Mouse (Mus musculus) induced T-regulatory cell, adult 2 months (primary cell): ENCODE data around the gene 1110065P20Rik.

Experiments used
- DNase-seq: peaks from one replicate; pipeline ENCODE4 v3.0.0-alpha.2; 2012; ENCODE audit warnings: low read depth

1110065P20Rik gene

GRCm38 (mm10) chr4:124850933-124851658, at the start of gene 1110065P20Rik:
1110065P20Rik (minus strand) TSS chr4:124851196.
- peak; percentile 87 for DNase-seq

- no peak for DNase-seq
Measured at GRCm38 (mm10) chr4:124899906-124900305, 48.9 kb upstream of the 1110065P20Rik start.

DNA sequence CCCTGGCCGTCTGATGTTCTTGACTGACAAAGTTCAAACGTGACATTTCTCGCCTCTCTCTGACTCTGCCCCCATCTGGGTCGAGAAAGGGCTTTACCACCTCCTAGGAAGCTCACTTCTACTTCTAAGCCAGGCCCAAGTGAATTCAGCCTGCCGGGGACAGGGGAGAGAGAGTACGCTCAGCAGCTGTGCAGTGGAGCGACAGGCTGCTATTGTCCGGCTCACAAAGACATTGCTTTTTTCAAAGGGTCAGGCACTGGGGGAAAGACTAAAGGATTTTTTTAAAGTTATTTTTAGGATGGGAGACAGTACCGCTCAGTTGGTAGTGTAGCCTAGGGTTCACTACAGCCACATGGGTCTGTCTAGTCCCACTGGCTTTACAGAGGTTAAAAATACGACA, 47.4 kb upstream of the 1110065P20Rik start:
- DNase-seq: no peak

DNA sequence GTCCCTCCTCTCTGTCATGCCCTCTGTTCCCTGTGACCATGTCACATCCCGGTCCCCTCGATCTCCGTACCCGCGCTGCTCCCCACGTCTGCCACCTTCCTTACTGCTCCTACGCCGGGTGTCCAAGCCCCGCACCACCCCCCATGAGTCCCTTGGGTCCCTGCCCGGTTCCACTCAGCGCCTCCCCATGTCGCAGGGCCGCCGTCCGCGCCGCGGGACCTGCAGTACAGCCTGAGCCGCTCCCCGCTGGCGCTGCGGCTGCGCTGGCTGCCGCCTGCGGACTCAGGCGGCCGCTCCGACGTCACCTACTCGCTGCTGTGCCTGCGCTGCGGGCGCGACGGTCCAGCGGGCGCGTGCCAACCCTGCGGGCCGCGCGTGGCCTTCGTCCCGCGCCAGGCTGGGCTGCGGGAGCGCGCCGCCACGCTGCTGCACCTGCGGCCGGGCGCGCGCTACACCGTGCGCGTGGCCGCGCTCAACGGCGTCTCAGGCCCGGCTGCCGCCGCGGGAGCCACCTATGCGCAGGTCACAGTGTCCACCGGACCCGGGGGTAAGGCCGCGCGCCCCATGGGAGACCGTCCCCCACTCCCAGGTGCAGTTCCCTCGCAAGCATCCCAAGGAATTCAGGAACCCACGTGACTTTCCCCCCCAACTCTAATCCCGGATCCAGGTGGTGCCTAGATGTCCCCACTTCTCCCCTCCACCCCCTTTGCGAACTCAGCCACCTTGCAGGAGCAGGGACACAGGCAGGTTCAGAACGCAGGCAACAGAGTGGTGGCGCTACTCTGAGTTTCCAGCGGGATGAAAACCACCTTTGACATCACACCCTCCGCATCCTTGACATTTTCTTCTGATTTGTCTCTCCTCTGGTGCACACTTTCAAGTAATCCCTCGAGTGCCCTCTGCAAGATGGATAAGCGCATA, 43.8 kb upstream of the 1110065P20Rik start:
- DNase-seq: no peak

GRCm38 (mm10) chr4:124893769-124894168, 42.8 kb upstream of the 1110065P20Rik start:
- no peak for DNase-seq

- DNase-seq: no peak
Measured at GRCm38 (mm10) chr4:124890831-124891230, 39.8 kb upstream of the 1110065P20Rik start.

DNA sequence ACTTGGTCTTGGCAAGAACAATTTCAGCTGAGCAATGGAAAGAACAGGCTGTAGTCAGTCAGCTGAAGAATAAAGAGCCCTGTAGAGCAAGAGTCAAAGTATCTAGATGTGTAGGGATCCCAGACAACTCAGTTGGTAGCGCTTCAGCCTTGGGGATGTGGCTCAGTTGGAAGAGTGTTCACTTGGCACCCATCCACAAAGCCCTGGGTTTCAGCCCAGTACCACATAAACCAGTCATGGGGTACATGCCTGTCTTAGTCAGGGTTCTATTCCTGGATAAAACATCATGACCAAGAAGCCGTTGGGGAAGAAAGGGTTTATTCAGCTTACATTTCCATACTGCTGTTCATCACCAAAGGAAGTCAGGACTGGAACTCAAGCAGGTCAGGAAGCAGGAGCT, 38.9 kb upstream of the 1110065P20Rik start:
- no peak for DNase-seq

GRCm38 (mm10) chr4:124888702-124889101, 37.7 kb upstream of the 1110065P20Rik start:
- DNase-seq: no peak

GRCm38 (mm10) chr4:124882151-124882729, 31.2 kb upstream of the 1110065P20Rik start:
- DNase-seq: peak; percentile 12

GRCm38 (mm10) chr4:124881341-124881908, 30.4 kb upstream of the 1110065P20Rik start:
- DNase-seq: no peak

GRCm38 (mm10) chr4:124880599-124880998, 29.6 kb upstream of the 1110065P20Rik start, which contains the start of gene Epha10:
Epha10 (plus strand) TSS chr4:124880899.
- DNase-seq: no peak

DNA sequence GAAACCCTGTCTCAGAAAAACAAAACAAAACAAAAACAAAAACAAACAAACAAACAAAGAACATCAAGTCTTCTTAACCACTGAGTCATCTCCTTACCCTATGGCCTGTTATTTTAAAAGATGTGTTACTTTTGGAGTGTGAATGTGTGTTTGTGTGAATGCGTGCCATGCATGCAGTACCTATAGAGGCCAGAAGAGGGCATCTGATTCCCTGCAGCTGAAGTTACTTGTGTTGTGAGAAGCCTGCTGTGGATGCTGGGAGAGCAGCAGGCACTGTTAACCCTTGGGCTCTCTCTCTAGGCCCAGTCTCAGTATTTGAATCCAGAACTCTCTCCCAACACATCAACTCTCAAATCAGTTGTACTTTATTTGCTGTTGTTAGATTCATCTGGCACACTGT, 21.7 kb upstream of the 1110065P20Rik start:
- DNase-seq: no peak

GRCm38 (mm10) chr4:124861283-124862188, 10.5 kb upstream of the 1110065P20Rik start, which contains the start of gene Maneal:
Maneal (minus strand) TSS chr4:124862171.
- no peak for DNase-seq

- DNase-seq: peak; percentile 64
Measured at GRCm38 (mm10) chr4:124860446-124860845, 9.4 kb upstream of the 1110065P20Rik start.

GRCm38 (mm10) chr4:124858370-124858769, 7.4 kb upstream of the 1110065P20Rik start:
- no peak for DNase-seq

DNA sequence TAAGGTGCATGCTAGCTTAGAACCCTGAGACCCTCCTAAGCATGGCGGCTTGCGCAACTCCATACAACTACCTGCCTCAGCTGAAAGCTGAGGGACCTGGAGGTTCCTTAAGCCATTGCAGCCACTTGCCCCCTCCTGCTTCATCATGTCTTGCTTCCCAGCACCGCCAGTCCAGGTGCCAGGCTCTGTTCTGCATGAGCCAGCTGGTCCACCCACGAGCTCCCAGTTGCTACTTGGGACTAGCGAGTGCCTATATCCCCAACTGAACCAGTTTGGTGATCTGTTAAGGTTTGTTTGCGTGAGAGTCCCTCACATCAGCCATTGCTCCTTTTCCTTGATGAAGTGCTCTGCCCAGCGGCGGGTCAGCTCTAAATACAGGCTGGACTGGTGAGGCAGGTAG, 5.3 kb upstream of the 1110065P20Rik start:
- no peak for DNase-seq

DNA sequence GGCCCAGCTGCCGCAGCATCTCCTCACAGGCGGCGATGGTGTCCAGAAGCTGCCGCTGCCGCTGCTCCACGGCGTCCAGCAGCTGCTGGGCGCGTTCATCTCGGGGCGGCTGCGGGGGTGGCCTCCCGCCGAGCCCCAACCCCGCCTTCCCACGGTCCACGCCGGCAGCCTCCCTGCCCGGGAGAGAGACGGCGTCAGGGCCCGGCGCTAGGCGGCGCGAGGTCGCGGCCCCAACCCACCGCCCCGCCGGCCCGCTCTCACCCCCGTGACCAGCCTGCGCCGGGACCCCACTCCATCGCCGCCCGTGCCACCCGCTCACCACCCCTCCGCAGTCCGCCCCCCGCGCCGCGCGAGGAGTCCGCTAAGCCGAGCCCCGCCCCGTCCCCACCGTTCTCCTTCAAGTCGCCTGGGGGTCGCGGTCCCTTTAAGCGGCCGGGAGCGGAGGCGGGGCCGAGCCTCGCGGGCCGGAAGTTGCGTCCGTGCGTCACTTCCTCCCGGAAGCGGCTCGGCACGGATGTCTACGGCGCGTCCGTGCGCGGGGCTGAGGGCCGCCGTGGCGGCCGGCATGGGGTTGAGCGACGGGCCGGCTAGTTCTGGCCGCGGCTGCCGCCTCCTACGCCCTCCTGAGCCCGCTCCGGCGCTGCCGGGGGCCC, 609 bp downstream of the 1110065P20Rik start, which contains the start of gene Yrdc:
TSS of gene Yrdc (plus strand) at position 419 of the 653 bp plus-strand sequence.
- DNase-seq: peak; percentile 95

GRCm38 (mm10) chr4:124849631-124850260, 1.2 kb downstream of the 1110065P20Rik start:
- peak; percentile 19 for DNase-seq

DNA sequence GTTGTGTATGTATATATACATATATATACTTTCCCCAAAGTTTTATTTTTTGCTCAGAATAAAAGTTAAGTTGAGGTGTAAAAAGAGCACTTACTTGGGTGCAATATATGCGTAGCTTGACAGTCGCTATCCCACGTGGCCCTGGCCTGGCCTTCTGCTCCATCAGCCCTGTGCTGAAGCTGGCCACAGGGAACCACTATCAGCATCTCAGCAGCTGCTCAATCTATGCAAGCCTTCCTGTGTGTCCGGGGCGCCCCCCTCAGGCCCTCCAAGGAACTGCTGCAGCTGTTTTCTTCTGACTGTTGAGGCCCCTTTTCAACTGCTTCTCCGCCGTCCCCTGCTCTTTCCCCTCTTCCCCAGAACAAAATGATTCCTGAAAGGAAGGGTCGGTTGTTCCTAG, 3.4 kb downstream of the 1110065P20Rik start:
- peak; percentile 82 for DNase-seq

DNA sequence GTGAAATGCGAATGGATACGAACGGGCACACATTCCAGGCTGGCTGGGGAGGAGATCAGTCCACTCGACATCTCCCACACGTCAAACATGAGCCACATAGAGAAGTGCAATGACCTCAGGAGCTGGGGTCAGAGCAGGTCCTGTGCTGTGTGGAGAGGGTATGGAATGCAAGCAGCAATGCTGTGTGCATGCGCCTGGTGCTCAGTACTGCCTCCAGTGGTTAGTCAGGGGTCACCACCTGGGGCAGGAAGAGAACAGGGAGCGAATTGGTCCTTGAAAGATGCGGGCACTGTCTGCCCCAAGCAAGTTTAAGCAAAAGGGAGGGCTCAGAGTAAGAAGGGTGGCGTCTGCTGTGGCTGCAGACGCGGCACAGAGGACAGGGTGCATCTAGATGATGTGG, 7.5 kb downstream of the 1110065P20Rik start:
- DNase-seq: peak; percentile 55
